Mouse (Mus musculus): Measurements from ENCODE around the gene Ggt6.

DNA sequence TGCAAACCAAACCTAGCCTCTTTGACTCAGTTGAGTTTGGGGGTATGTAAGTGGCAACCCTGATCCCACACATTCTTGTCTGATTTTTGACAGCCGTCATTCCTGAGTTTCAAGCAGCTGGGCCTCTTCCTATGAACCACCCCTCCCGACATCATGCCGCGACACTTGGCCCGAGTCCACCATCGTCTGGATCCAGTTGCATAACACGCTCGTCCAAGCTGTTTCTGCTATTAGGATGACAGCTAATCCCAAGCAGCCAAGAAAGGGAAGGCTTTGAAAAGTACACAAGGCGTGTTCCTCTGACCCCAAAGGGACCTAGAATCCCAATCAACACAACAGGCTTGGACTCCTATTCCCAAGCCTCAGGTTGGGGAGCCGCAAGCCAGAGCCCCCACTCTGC, 38.3 kb upstream of the Ggt6 start:
- no peak for TF ChIP-seq CTCF (IDR thresholded peaks at IDR 0.05; ENCODE audit: low read depth)
- no peak; the same call in 1 of the 2 replicates for TF ChIP-seq EP300 (IDR thresholded peaks at IDR 0.05; ENCODE audit: low read depth)

Data from heart, postnatal 0 days (tissue).